Mouse (Mus musculus) heart, adult 2 months (tissue): ENCODE results near the gene Prickle2. TPM values are rescaled to one million over a fixed set of nuclear protein-coding genes. Genes with fewer than 3 reads are reported as not detected.

Source experiments
- DNase-seq, 2 experiments: peaks; one replicate each; pipeline ENCODE4 v3.0.0; 2021
- H3K27ac ChIP-seq: fragments of 200-600 bp; 2 replicates; pipeline ENCODE4 v1.8.1; 2022
- H3K27me3 ChIP-seq: fragments of 200-500 bp; 2 replicates; pipeline ENCODE4 v1.6.1; 2012; ENCODE audit warnings: mild to moderate bottlenecking, low read length, inconsistent platforms, mixed read lengths; ENCODE audit not compliant: control insufficient read depth, insufficient read depth
- H3K36me3 ChIP-seq: fragments of 200-500 bp; 2 replicates; pipeline ENCODE4 v1.6.1; 2012; ENCODE audit warnings: low read length, inconsistent platforms; ENCODE audit not compliant: control insufficient read depth, insufficient read depth
- H3K4me1 ChIP-seq: fragments of 200-500 bp; 2 replicates; pipeline ENCODE4 v1.6.1; 2011; ENCODE audit warnings: low read length; ENCODE audit not compliant: control insufficient read depth, insufficient read depth
- H3K4me3 ChIP-seq: fragments of 200-600 bp; 2 replicates; pipeline ENCODE4 v1.8.1; 2022
- H3K79me2 ChIP-seq: fragments of 200-500 bp; replicated peaks from 2 replicates; pipeline ENCODE4 v1.6.1; 2012; ENCODE audit warnings: mild to moderate bottlenecking, inconsistent platforms, low read length, moderate library complexity, mixed read lengths; ENCODE audit not compliant: control insufficient read depth, insufficient read depth
- H3K9ac ChIP-seq: fragments of 200-500 bp; 2 replicates; pipeline ENCODE4 v1.6.1; 2012; ENCODE audit warnings: low read depth, mild to moderate bottlenecking, control low read depth, inconsistent platforms, low read length, mixed read lengths
- CTCF ChIP-seq: fragments of 200-600 bp; IDR thresholded peaks from 2 replicates; pipeline ENCODE4 v1.8.1; 2022; ENCODE audit warnings: antibody characterized with exemption, mild to moderate bottlenecking, moderate library complexity
- EP300 ChIP-seq: fragments of 200-500 bp; IDR thresholded peaks from 2 replicates; pipeline ENCODE4 v1.6.1; 2011; ENCODE audit warnings: low read depth, low read length, control low read depth; ENCODE audit not compliant: insufficient read depth
- POLR2A ChIP-seq: fragments of 200-500 bp; IDR thresholded peaks from 2 replicates; pipeline ENCODE4 v1.6.1; 2011; ENCODE audit warnings: mild to moderate bottlenecking, low read depth, low read length, control low read depth; ENCODE audit not compliant: insufficient read depth
- WGBS: fragments of 180-500 bp; shearing (Covaris S2); methylation state at CpG from one replicate; pipeline ENCODE4 v1.1.7; 2018; 5-methylcytosine and 5-hydroxymethylcytosine counted together
- intact Hi-C: fragments of 180-260 bp; cut with DNase I; formaldehyde crosslinking; loops from one replicate; pipeline ENCODE4 v1.15.1; 2025
- polyA plus RNA-seq: library from polyadenylated mRNA; depleted of rRNA; stranded (reverse); fragments of >200 nt; gene quantifications from 2 replicates; pipeline ENCODE4 v1.2.3, GENCODE M21; 2012
- total RNA-seq, 2 experiments: library from RNA; stranded (reverse); gene quantifications; 2 replicates each; pipeline ENCODE4 v1.2.3; 2021

Prickle2 gene
- total and polyA plus RNA-seq, 3 experiments, result 2.3 to 6.1 (median 4.9) TPM

- no peaks in the 10 kb centered on the region for H3K36me3 ChIP-seq
- no peaks in the 10 kb centered on the region for H3K79me2 ChIP-seq
- 71% methylated on average over 3 of the region's 3 CpGs for WGBS
- peak in 1 of 2 experiments; percentile 24 for DNase-seq
- H3K27me3 ChIP-seq, result no peaks in the 10 kb centered on the region
- no peak overlapping the region for H3K27ac ChIP-seq
- TF ChIP-seq POLR2A, result no peak
- TF ChIP-seq CTCF, result no peak
- TF ChIP-seq EP300, result no peak
- no peak overlapping the region for H3K9ac ChIP-seq
- H3K4me3 ChIP-seq, result no peak overlapping the region
- no peaks in the 10 kb centered on the region for H3K4me1 ChIP-seq
- intact Hi-C loops, result no loop called here
Measured at GRCm38 (mm10) chr6:92609078-92609477, 96.9 kb downstream of the Prickle2 start.

GRCm38 (mm10) chr6:92605156-92605555 lies 100.8 kb downstream of the Prickle2 start:
- Histone ChIP-seq H3K9ac (no peak overlapping the region), H3K4me1 (no peaks in the 10 kb centered on the region), H3K79me2 (no peaks in the 10 kb centered on the region), H3K27me3 (no peaks in the 10 kb centered on the region), H3K36me3 (no peaks in the 10 kb centered on the region), H3K27ac (no peak overlapping the region), H3K4me3 (no peak overlapping the region)
- intact Hi-C loops, result no loop called here
- WGBS, result 46% methylated on average over 2 of the region's 2 CpGs
- no peak for DNase-seq
- TF ChIP-seq EP300 (no peak), CTCF (no peak), POLR2A (no peak)

GRCm38 (mm10) chr6:92596340-92596739 lies 109.6 kb downstream of the Prickle2 start:
- Histone ChIP-seq H3K27ac (no peak overlapping the region), H3K79me2 (no peaks in the 10 kb centered on the region), H3K4me1 (no peaks in the 10 kb centered on the region), H3K27me3 (no peaks in the 10 kb centered on the region), H3K4me3 (no peak overlapping the region), H3K9ac (no peak overlapping the region), H3K36me3 (no peaks in the 10 kb centered on the region)
- 90% methylated on average over 3 of the region's 3 CpGs for WGBS
- no peak for TF ChIP-seq EP300
- TF ChIP-seq POLR2A, result no peak
- no peak for TF ChIP-seq CTCF
- intact Hi-C loops, result no loop called here
- no peak for DNase-seq

GRCm38 (mm10) chr6:92589381-92590065 lies 116.4 kb downstream of the Prickle2 start:
- Histone ChIP-seq H3K4me3 (no peak overlapping the region), H3K4me1 (no peaks in the 10 kb centered on the region), H3K27me3 (no peaks in the 10 kb centered on the region), H3K79me2 (no peaks in the 10 kb centered on the region), H3K27ac (no peak overlapping the region), H3K9ac (no peak overlapping the region), H3K36me3 (no peaks in the 10 kb centered on the region)
- DNase-seq, result no peak
- intact Hi-C loops, result no loop called here
- TF ChIP-seq POLR2A (no peak), CTCF (no peak), EP300 (no peak)
- WGBS, result 59% methylated on average over 5 of the region's 5 CpGs

- Histone ChIP-seq H3K9ac (no peak overlapping the region), H3K27ac (no peak overlapping the region), H3K27me3 (no peaks in the 10 kb centered on the region), H3K4me3 (no peak overlapping the region), H3K36me3 (no peaks in the 10 kb centered on the region), H3K4me1 (no peaks in the 10 kb centered on the region), H3K79me2 (no peaks in the 10 kb centered on the region)
- 24% methylated on average over 1 of the region's 1 CpGs for WGBS
- TF ChIP-seq POLR2A, result no peak
- no peak for TF ChIP-seq EP300
- TF ChIP-seq CTCF, result no peak
- no peak for DNase-seq
- intact Hi-C loops, result no loop called here
Measured at GRCm38 (mm10) chr6:92584026-92584425, 121.9 kb downstream of the Prickle2 start.

- no peak overlapping the region for H3K27ac ChIP-seq
- WGBS, result 76% methylated on average over 4 of the region's 4 CpGs
- H3K79me2 ChIP-seq, result no peaks in the 10 kb centered on the region
- H3K36me3 ChIP-seq, result no peaks in the 10 kb centered on the region; the same call in 1 of the 2 replicates
- DNase-seq, result no peak
- H3K9ac ChIP-seq, result no peak overlapping the region
- no peak overlapping the region for H3K4me3 ChIP-seq
- intact Hi-C loops, result no loop called here
- H3K27me3 ChIP-seq, result no peaks in the 10 kb centered on the region
- no peaks in the 10 kb centered on the region for H3K4me1 ChIP-seq
- TF ChIP-seq EP300 (no peak), CTCF (no peak), POLR2A (no peak)
Measured at GRCm38 (mm10) chr6:92575227-92575626, 130.7 kb downstream of the Prickle2 start.
